Mouse (Mus musculus) erythroblast, embryonic 14.5 days (primary cell): ENCODE results near the gene Polr2e.

Experiments used
- GATA1 ChIP-seq: IDR thresholded peaks from 2 replicates; pipeline ENCODE4 v1.6.1; 2012; ENCODE audit warnings: low read length, inconsistent platforms, mixed read lengths
- TAL1 ChIP-seq: IDR thresholded peaks from 3 replicates; pipeline ENCODE4 v1.6.1; 2012; ENCODE audit warnings: low read length, inconsistent platforms, mixed read lengths

DNA sequence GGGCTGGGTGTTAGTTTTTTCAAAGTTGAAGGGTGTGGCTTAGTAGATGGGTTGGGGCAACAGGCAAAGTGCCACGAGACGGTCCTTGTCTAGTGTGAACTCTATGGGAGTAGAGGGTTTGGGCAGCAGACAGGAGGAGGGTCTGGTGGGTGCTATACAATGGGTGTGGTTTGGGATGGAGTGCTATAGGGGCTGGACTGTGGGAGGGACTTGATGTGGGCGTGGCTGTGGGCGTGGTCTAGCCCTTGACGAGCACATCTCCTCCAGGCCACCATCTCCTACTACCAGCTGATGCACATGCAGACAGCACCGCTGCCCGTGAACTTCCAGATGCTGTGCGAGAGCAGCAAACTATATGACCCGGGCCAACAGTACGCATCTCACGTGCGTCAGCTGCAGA is 13.7 kb downstream of the Polr2e start:
- TF ChIP-seq GATA1 = no peak
- TF ChIP-seq TAL1 = no peak
